Mouse (Mus musculus) hindbrain, embryonic 11.5 days (tissue): ENCODE results near the gene Arvcf. TPM values are rescaled to one million over a fixed set of nuclear protein-coding genes. Genes with fewer than 3 reads are reported as not detected.

Experiments
- ATAC-seq: fragments of 200-750 bp; cut with Nextera tagmentation; 2 replicates; pipeline ENCODE4 v1.8.0; 2017; ENCODE audit warnings: mild to moderate bottlenecking, moderate TSS enrichment, moderate library complexity; ENCODE audit not compliant: low FRiP score
- DNase-seq: peaks from one replicate; pipeline ENCODE4 v3.0.0-alpha.2; 2015; ENCODE audit warnings: low spot score
- H3K27ac ChIP-seq: fragments of 300-500 bp; sonication (generic); 2 replicates; pipeline ENCODE4 v1.5.1; 2014; ENCODE audit warnings: mild to moderate bottlenecking, low read depth, low read length
- H3K27me3 ChIP-seq: fragments of 300-500 bp; sonication (generic); 2 replicates; pipeline ENCODE4 v1.6.1; 2014; ENCODE audit warnings: mild to moderate bottlenecking, low read length, moderate library complexity, mixed read lengths; ENCODE audit not compliant: control insufficient read depth, insufficient read depth
- H3K36me3 ChIP-seq: fragments of 300-500 bp; sonication (generic); 2 replicates; pipeline ENCODE4 v1.6.1; 2014; ENCODE audit warnings: mild to moderate bottlenecking, low read length, moderate library complexity, mixed read lengths; ENCODE audit not compliant: control insufficient read depth, insufficient read depth
- H3K4me1 ChIP-seq: fragments of 300-500 bp; sonication (generic); replicated peaks from 2 replicates; pipeline ENCODE4 v1.6.1; 2014; ENCODE audit warnings: low read length, mixed read lengths; ENCODE audit not compliant: control insufficient read depth, insufficient read depth
- H3K4me2 ChIP-seq: fragments of 300-500 bp; sonication (generic); replicated peaks from 2 replicates; pipeline ENCODE4 v1.6.1; 2014; ENCODE audit warnings: mild to moderate bottlenecking, low read depth, low read length
- H3K4me3 ChIP-seq: fragments of 300-500 bp; sonication (generic); 2 replicates; pipeline ENCODE4 v1.5.1; 2014; ENCODE audit warnings: low read depth, low read length
- H3K9ac ChIP-seq: fragments of 300-500 bp; sonication (generic); 2 replicates; pipeline ENCODE4 v1.6.1; 2014; ENCODE audit warnings: low read depth, low read length
- H3K9me3 ChIP-seq: fragments of 300-500 bp; sonication (generic); 2 replicates; pipeline ENCODE4 v1.6.1; 2016; ENCODE audit warnings: low read length; ENCODE audit not compliant: control insufficient read depth
- WGBS: fragments of 180-500 bp; shearing (Covaris S2); extraction: QIAGEN DNeasy Blood & Tissue Kit; methylation state at CpG from one replicate; pipeline ENCODE4 v1.1.7; 2014; 5-methylcytosine and 5-hydroxymethylcytosine counted together
- polyA plus RNA-seq: library from polyadenylated mRNA; unstranded; fragments of >200 nt; fragmentation: Nextera tagmentation; extraction: Ambion mirVana; gene quantifications from 2 replicates; pipeline ENCODE4 v1.2.1, GENCODE M21; 2014

The Arvcf gene
- 59.2 and 62.0 TPM in 2 replicates for polyA plus RNA-seq

DNA sequence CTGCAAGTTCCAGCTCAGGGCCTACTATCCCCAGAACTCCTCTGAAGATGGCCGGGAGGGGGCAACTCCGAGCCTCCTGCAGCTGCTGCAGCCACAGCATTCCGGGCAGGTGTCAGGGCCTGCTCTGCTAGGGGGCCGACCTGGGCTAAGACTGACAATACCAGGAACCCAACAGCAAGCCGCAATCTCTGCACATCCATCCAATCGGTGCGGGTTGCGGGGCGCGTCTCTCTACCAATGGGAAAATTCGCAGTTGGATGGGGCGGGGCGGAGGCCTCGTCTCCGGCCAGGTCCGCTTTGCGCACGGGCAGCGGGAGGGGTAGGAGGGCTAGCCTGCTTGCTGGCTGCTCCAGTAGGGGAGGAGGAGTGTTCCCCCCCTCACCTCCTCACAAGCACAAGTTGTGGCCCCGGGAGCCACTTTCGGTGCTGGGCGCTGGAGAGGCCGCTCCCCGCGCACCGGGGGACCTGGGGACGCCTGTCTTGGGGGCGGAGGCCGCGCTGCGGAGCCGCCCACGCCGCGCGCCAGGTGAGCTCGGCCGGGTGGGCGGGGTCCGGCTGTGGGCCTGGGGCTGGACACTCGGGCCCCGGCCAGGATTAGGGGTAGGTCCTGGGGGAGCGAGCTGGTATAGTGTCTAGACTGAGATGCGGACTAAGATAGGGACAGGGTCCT lies at the start of gene Arvcf, which contains the start of gene Tango2:
Arvcf (plus strand) TSS at position 252 of the 670 bp plus-strand sequence.
Tango2 (minus strand) TSS at position 173 of the 670 bp plus-strand sequence.
- no peaks in the 10 kb centered on the region for H3K36me3 ChIP-seq
- H3K4me3 ChIP-seq, result peak within 1 kb of the TSS; percentile 85
- DNase-seq (peak; percentile 91), ATAC-seq (peak; percentile 84)
- H3K4me2 ChIP-seq, result peak within 1 kb of the TSS; percentile 95
- no peaks in the 10 kb centered on the region for H3K9me3 ChIP-seq
- no peaks in the 10 kb centered on the region for H3K27me3 ChIP-seq
- H3K9ac ChIP-seq, result peak within 1 kb of the TSS; percentile 83
- 1% methylated on average over 44 of the region's 44 CpGs for WGBS
- H3K27ac ChIP-seq, result peak within 1 kb of the TSS; percentile 6; the same call in 1 of the 2 replicates
- H3K4me1 ChIP-seq, result peaks cover 4% of the 10 kb centered on the region; the same call in 1 of the 2 replicates

DNA sequence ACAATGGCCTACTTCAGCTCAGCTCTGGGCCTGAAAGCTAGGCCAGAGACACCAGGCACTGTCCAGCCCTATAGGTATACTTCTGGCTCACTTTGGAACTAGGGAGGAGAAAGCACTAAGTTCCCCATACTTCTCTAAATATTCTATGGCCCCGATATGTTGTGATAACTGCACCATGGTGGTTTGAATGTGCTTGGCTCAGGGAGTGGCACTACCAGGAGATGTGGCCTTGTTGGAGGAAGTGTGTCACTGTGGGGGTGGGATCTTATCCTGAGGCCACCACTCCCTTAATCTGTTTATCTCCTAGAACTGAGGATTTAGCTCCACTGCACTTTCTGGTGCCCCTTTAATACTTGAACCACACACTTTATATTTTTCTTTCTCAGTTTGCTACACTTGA lies 39.8 kb upstream of the Arvcf start:
- Histone ChIP-seq H3K4me3 (no peak overlapping the region), H3K36me3 (0 out of 2 replicates have a peak, but pooled peaks cover 4% of the 10 kb centered on the region), H3K9ac (no peak overlapping the region), H3K4me1 (no peaks in the 10 kb centered on the region), H3K27ac (no peak overlapping the region), H3K27me3 (no peaks in the 10 kb centered on the region), H3K9me3 (no peaks in the 10 kb centered on the region), H3K4me2 (no peak overlapping the region)
- no peak for DNase-seq
- ATAC-seq, result no peak
- WGBS, result 93% methylated on average over 1 of the region's 1 CpGs

GRCm38 (mm10) chr16:18318992-18319391 lies 29.0 kb upstream of the Arvcf start:
- no peak overlapping the region for H3K27ac ChIP-seq
- H3K36me3 ChIP-seq, result no peaks in the 10 kb centered on the region
- no peaks in the 10 kb centered on the region for H3K27me3 ChIP-seq
- no peak overlapping the region for H3K9ac ChIP-seq
- no peak overlapping the region for H3K4me2 ChIP-seq
- no peaks in the 10 kb centered on the region for H3K9me3 ChIP-seq
- H3K4me3 ChIP-seq, result no peak overlapping the region
- DNase-seq (no peak), ATAC-seq (no peak)
- 85% methylated on average over 3 of the region's 3 CpGs for WGBS
- no peaks in the 10 kb centered on the region for H3K4me1 ChIP-seq

DNA sequence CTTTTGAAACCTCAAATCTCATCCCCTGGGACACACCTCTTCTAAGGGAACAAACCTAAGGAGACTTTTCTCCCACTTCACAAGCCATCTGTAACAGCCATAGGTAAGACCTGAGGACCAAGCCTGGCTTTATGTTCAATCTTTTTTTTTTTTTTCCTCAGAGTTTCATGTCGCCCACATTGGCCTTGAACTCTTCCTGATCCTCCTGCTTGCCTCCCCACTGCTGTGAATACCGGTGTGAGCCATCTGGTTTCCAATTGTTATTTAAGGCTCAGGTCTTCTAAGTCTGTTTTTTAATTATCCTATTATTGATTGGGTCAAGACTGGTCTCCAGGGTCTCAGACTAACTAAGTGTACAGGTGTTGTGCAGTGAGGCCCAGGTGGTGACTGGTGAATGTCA lies 26.5 kb upstream of the Arvcf start:
- DNase-seq (no peak), ATAC-seq (no peak)
- Histone ChIP-seq H3K4me3 (no peak overlapping the region), H3K9ac (no peak overlapping the region), H3K9me3 (no peaks in the 10 kb centered on the region), H3K27ac (no peak overlapping the region), H3K4me2 (no peak overlapping the region), H3K4me1 (no peaks in the 10 kb centered on the region), H3K27me3 (no peaks in the 10 kb centered on the region), H3K36me3 (no peaks in the 10 kb centered on the region)
- 91% methylated on average over 2 of the region's 2 CpGs for WGBS

DNA sequence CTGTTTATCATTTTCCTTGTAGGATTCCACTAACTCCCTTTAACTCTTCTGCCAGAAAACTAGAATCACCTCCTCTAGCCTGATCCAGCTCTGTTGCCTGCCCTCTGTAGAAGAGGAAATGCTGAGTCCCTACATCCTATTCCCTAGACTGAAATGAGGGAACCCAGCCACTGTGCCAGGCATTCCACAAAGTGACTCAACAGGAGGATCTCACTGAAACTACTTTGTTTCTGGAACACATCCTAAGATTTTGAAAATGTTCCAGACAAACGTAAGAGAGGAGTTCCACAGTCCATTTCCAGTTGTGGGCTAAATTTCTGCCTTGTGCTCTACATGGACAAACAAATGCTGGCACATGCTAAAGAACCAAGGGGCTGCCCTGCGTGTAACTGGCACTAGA lies 24.5 kb upstream of the Arvcf start:
- Histone ChIP-seq H3K27me3 (no peaks in the 10 kb centered on the region), H3K9ac (no peak overlapping the region), H3K27ac (no peak overlapping the region), H3K9me3 (no peaks in the 10 kb centered on the region), H3K4me1 (no peaks in the 10 kb centered on the region), H3K36me3 (no peaks in the 10 kb centered on the region), H3K4me3 (no peak overlapping the region), H3K4me2 (no peak overlapping the region)
- DNase-seq (no peak), ATAC-seq (no peak)
- 93% methylated on average over 2 of the region's 2 CpGs for WGBS

DNA sequence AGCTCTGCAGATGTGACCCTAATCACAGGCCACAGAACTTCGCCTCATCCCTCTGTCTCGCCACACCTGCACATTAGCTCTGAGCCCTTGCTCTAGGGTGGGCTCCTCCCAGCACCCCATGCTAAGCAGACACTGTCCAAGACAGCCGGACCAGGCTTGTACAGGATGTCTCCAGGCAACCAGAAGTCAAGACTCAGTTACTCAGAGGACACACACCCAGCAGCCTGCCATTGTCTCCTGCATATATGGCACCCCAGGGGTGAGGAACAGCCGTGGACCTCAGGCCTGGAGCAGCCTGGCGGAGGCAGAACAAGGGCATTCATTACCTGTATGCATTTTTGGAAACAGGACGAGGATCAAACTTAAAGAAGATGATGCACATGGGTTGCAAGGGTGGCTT lies 24.0 kb upstream of the Arvcf start:
- DNase-seq, result no peak
- Histone ChIP-seq H3K9me3 (no peaks in the 10 kb centered on the region), H3K4me2 (no peak overlapping the region), H3K27ac (no peak overlapping the region), H3K9ac (no peak overlapping the region), H3K4me1 (no peaks in the 10 kb centered on the region), H3K36me3 (no peaks in the 10 kb centered on the region), H3K27me3 (no peaks in the 10 kb centered on the region), H3K4me3 (no peak overlapping the region)
- WGBS, result 81% methylated on average over 6 of the region's 6 CpGs
- ATAC-seq, result no peak

GRCm38 (mm10) chr16:18325741-18326140 lies 22.2 kb upstream of the Arvcf start:
- Histone ChIP-seq H3K4me3 (no peak overlapping the region), H3K4me2 (no peak overlapping the region), H3K9me3 (no peaks in the 10 kb centered on the region), H3K9ac (no peak overlapping the region), H3K27ac (no peak overlapping the region), H3K27me3 (no peaks in the 10 kb centered on the region), H3K4me1 (no peaks in the 10 kb centered on the region), H3K36me3 (no peaks in the 10 kb centered on the region)
- ATAC-seq, result no peak
- DNase-seq, result no peak
- WGBS, result 81% methylated on average over 4 of the region's 4 CpGs

GRCm38 (mm10) chr16:18327936-18328335 lies 20.0 kb upstream of the Arvcf start:
- DNase-seq, result no peak
- WGBS, result 95% methylated on average over 9 of the region's 9 CpGs
- Histone ChIP-seq H3K36me3 (no peaks in the 10 kb centered on the region), H3K4me3 (no peak overlapping the region), H3K4me2 (no peak overlapping the region), H3K9ac (no peak overlapping the region), H3K27ac (no peak overlapping the region), H3K27me3 (no peaks in the 10 kb centered on the region), H3K4me1 (no peaks in the 10 kb centered on the region), H3K9me3 (no peaks in the 10 kb centered on the region)
- ATAC-seq, result no peak

DNA sequence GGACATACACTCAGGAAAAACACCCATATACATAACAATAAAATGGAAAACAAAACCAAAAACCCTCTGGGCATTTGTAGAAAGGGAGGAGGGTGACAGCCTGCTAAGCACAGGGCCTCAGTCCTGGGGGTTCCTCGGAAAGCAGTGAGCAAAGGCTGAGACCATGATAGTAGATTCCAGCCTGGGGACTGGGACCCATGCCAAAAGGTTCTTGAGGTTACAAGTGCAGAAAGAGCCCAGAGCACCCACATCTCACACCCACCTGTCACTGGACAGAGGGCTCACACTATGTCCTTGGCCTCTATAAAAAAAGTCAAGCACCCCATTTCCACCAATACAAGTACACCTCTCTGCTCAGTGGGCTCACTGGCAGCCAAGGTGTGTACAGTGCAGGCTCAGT lies 19.5 kb upstream of the Arvcf start:
- Histone ChIP-seq H3K27ac (no peak overlapping the region), H3K4me1 (no peaks in the 10 kb centered on the region), H3K27me3 (no peaks in the 10 kb centered on the region), H3K4me3 (no peak overlapping the region), H3K36me3 (no peaks in the 10 kb centered on the region), H3K9ac (no peak overlapping the region), H3K9me3 (no peaks in the 10 kb centered on the region), H3K4me2 (no peak overlapping the region)
- 85% methylated on average over 1 of the region's 1 CpGs for WGBS
- DNase-seq, result no peak
- no peak for ATAC-seq
